Mouse (Mus musculus) induced T-regulatory cell, adult 2 months (primary cell): ENCODE measurements around the gene Cdk14.
A peak's percentile ranks its signal among the peaks of the same experiment; 100 is the strongest.

Experiments
- DNase-seq: peaks from one replicate; pipeline ENCODE4 v3.0.0-alpha.2; 2012; ENCODE audit warnings: low read depth

Cdk14 gene

DNA sequence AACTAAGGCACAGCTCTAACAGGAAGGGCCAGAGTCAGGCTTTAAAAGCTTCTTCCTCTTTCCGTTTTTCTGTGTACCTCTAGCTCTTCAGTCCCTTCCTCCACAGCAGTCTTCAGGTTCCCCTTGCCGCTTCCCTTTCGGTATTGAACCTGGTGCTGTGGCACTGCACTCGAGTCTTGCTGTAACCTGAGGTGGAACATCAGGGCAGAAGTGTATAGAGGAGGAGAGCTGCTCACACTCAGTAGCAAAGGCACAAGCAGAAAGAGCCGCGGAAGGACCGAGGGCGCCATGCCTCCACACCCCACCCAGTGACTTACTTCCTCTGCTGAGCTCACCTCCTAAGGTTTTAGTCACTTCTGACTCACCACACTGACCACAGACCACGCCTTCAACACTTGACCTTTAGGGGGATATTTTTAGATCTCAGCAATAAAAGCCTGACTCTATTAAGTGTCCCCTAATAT is at the start of gene Cdk14:
Gene Cdk14 (minus strand): TSS at position 321 of the 464 bp plus-strand sequence.
- DNase-seq: peak; percentile 53

DNA sequence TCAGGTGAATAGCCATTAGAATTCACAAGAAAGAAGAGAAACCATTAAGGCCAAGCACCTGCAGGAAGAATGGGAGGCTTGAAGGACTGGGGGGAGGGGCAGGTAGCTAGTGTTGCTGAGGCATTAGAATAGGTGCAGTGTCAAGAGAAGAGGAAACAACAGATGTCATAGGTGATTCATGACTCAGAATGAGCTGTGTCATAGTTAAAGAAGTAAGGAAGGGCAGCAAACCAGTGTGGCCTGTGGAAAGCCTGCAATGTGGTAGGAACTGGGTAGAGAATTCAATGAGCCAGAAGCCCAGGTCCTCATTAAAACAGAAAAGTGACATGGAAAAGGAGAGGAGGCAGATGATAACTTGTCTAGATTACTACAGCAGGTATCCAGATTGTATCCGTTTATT is 45.1 kb upstream of the Cdk14 start:
- no peak for DNase-seq

DNA sequence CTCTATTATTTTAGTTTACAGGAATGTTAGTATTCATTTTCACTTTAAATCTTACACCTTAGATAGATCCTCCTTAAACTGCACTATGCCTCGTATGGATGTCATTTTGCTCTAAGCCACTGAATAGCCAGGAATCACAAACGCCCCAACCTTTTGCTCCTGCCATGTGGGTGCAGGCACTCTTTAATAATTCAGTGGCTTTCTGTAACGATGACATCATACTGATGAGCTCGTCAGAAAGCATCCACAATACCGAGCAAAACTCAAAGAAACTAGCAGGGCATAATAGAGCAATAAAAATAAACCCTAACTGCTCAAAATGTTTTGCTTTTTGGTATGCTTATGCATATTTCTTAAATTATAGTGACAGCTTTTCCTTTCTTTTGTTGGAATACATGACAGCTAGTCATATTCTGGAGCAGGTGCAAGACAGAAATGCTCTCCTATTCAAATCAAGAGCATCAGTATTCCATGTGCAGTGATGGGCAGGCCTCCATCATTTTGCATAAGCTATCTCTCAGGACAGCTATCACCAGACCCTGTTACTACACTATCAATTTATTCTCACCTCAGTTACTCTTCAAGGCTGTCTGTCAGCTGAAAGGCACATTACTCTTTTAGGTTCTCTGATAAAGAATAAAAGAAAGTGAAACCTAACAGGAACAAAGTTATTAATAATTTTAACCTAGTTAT is 11.8 kb upstream of the Cdk14 start:
- DNase-seq: no peak

DNA sequence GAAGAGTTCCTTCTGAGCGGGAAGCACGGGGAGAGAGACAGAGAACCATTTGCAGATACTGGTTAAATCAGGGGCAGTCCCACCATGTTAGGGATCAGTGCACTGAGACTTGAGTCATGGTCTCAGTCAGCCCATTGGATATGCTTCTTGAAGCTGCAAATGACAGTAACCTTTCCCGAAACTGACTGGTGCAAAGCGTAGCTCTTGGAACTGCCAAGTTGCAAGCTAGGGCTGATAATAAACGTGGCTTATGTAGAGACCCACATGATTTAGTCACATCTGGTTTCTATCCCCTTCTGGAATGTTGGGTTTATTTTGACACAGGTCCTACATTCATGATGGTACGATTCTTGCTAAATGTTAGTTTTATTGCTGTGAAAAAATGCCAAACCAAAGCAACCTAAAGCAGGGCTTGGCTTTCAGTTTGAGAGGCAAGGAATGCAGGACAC is 3.6 kb upstream of the Cdk14 start:
- no peak for DNase-seq

DNA sequence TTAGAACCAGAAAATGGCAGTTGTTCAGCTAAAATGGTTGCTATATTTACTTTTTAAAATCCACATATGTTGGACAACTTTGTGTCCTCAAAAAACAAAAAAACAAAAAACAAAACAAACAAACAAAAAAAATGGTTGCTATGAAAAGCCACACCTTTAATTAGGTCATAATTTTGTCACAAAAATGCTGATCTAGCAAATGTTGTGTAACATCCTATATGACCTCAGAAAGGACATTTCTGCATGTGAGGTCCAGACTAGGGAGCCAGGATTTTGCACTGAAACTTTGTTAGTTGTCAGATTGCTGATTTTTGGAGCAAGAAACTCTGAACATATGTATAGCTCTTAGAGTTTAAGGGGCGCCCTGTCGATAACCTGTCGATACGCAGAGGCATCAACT is 3.0 kb upstream of the Cdk14 start:
- no peak for DNase-seq

DNA sequence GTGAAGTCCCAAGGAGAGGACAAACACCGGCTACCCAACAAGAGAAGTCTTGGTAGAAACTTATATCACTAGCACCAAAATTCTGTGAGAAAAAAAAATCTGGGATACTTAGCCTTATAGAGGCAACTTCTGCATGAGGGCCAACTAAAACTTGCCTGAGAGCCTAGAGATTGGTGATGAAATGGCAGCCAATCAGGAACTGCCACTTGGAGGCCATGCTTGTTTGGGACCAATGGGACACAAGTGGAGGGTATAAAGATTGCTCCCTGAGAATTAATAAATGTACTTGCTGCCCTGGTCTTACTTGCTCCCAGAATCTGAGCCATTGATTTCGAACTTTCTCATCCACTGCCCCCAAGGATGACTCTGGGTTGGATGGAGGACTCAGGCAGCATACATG is 1.3 kb upstream of the Cdk14 start:
- no peak for DNase-seq

DNA sequence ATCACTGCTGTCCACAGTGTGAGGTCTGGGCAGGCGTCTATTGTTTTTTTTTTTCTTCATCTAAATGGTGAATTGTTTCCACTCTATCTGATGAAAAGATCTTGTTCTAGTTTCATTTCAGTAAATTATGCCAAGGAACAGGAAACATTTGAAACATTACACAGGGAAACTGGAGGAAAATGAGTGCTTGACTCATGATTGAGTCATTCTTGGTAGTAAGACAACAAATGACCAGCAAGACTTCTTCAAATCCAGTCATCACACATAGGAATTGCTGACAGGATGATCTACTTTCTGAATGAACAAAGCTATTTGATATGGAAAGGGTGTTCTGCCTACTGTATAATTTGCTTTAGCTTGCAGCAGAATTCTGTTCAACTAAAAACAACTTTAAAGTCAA is 859 bp downstream of the Cdk14 start:
- peak; percentile 7 for DNase-seq

DNA sequence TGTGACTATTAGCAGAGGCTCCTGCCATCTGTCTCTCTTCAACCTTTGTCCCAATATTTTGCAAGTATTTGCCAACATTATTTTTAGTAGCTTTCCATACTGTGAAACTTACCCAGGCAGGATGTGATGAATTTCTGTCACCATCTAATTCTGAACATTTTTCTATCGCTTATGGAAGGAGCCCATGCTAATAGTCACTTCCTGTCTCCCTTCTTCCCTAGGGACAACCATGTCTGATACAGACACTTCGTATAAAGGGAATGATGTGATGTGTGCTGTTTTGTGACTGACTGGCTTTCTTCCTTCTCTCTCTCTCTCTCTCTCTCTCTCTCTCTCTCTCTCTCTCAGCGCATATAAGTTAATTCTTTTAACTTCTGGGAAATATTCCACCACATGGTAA is 5.3 kb downstream of the Cdk14 start:
- no peak for DNase-seq

DNA sequence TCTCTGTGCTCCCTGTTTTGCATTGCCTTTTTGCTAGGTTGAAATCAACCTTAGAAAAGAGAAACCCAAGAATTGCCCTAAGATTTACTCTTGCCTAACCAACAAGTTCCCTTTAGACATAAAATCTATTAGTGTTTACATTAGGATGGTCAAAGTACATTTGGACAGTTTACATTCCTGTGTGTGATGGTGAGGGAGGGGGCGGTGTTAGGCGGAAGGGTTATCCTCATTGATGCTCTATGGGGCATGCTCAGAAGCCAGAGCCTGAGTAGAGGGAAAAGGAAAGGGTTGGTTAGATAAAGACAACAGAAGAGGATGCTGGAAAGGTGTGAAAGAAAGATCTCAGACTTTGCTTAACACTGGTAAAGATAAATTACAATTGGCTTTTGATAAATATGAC is 8.2 kb downstream of the Cdk14 start:
- DNase-seq: no peak

DNA sequence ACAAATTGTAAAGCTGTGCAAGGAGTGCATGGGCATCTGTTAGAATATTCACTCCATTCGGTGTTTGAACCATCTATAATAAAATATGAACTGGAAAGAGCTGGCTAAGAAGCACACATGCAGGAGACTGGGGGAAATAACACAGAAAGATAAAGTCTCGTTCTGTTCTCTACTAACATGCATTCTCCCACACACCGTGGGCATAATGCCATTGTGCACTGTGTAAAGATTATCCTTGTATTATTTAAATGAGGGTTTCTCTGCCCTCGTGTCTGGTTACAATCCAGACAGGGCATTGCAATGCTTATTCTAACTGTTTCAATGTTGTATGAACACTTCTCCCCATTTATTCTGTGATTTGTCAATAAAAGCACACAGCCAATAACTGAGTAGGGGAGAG is 18.1 kb downstream of the Cdk14 start:
- no peak for DNase-seq

DNA sequence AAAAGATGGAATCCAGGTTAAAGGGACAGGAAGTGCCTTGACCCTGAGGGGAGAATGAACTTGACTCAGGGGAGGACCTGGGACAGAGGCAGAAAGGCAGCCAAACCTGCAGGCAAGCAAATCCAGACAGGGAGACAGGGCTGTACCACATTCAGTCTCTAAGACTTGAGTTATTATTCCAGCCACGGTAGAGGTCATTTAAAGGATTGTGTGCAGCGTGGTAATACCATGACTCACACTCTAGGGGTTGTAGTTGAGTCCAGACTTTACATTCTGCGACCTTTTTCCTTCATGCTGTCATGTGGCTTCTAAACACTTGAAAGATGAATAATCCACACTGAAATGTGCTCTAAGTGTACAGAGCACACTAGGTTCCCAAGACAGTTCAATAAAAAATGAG is 27.3 kb downstream of the Cdk14 start:
- DNase-seq: no peak

DNA sequence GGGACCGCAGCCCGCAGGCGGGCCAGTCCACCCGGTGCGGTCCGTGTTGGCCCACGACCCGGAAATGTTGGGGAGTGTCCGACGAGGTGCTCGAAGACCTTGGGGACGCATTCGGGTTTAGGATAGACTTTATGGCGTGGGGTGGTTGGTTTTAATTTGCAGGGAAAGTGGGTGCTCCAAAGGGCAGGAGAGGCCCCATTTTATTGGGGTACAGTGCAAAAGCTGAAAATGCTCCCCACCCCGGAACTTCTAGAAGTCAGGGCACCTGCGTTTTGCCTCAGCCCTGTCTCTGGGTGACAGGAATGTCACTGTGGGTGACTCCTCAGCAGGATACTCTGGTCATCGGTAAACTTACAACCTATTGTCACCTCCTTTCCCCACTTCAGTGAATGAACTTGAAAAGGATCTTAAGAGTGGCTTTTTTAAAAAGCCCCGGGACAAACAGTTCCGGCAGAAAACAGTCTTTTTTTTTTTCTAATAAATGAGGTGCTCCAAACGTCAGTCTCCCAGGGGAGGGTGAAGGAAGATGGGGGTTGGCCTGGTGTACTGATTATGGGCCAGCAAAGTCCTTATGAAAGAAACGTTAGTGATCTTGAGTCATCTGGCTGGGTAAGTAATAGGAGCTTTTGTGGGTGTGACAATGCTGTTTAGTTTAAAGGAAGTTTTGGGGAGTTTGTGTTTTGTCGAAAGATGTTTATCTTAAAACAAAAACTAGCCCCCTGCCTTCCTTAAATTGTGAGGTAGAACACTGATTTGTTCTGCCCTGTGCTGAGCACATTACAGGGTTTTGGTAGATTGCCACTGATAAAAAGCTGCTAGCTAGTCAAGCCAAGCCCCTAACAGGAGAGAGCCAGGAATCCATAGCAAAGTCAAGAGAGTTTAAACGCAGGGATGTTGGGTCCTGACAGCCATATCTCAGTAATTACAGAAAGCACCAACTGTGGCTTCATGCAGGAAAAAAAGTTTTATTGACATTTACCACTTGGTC is 39.1 kb downstream of the Cdk14 start:
- no peak for DNase-seq

DNA sequence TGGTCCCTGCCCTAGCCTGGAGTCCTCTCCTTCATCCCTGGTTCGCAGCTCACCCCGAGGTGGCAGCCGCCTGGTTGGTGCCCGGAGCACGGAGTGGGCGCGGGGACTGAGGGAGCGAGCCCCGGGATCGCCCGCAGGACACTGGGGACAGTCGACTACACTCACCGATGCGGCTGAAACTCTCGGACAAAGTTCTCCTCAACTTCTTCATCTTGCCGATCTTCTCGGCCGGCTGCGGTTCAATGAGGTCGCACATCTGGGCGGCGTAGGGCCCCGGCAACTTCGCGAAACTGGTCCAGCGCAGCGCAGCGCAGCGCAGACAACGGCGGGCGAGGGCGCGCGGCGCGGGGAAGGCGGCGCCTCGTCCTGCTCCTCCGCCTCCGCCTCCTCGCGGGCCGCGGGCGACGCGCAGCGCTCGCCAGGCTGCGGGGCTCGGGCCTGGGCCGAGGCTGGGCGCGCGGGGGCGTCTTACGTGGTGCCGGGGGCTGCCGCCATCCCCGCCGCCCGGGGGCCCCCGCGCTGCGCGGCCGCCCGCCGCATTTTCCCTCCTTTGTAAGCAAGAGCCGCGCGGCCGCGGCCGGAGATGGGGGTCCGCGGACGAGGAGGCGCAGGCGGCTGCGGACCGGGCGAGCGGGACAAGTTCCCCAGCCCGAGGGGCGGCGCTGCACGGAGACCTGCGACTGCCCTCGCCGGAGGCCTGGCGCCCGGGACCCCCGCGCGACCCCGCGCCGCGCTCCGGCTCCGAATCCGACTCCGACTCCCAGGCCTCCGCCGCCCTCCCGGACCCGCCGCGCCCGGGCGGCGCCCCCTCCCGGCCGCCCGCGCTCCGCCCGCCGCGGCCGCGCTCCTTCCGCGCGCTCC is 40.0 kb downstream of the Cdk14 start:
- no peak for DNase-seq

DNA sequence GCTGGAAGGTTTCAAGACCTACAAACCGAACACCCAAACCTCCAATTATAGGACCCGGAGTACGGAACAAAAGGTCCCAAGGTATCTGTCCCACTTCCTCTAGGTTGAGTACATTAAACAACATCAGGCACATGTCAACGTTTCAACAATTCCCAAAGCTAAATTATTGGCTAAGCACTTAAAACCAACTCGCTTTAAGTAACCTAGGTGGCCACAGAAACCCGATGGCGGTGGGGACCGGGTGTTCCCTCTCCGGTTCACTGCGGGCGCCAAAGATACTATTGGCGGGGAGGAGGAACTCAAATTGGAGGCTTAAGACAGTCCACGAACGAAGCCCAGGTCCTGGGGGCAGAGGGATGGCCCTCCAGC is 40.6 kb downstream of the Cdk14 start:
- no peak for DNase-seq

DNA sequence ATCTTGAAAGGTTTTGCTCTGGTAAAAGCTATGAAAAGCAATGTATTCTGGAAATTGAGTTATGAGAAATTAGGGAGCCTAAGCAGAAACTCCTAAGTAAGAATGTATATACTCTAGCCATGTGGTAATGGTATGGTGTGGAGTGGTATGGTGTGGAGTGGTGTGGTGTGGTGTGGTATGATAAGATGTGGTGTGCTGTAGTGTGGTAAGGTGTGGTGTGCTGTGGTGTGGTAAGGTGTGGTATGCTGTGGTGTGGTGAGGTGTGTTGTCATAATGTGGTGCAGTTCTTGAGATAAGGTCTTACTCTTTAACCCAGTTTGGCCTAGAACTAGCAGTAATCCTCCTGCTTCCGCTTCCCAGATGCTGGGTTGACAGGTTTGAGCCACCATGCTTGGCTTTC is 45.7 kb downstream of the Cdk14 start:
- DNase-seq: no peak

DNA sequence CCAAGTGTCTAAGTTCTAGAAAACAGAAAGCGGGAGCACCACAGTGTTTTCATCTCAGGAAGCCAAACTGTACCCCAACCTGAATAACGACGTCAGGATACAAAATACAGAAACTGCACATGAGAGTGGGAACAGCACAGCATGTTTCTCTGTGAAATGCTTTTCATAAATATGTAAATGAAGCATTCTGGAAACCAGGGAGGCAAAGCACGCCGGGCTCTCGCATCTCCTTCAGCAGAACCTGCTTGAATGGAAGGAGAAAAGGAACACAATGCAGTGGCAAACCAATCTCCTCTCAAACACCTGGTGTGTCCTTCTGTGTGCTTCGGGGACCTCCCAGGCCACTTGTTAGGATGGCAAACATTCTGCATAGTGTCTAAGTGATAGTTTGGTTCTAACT is 46.6 kb downstream of the Cdk14 start:
- no peak for DNase-seq

DNA sequence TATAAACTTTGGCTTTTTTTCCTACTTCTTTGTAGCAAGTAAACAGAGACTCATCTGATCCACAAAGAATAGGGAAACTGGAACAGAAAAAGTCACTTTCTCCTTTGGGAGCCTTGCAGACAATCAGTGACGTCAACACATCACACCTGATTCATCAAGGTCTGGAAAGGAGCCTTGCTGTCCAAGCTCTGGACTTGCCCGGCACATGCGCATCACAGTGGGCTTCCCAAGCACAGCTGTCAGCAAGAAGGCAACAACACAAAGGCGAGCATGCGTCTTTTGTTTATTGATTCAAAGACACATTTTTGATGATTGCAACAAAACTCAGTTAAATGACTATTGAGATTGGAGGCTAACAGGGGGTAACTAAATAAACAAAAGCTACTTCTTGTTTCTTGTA is 47.2 kb downstream of the Cdk14 start:
- no peak for DNase-seq

DNA sequence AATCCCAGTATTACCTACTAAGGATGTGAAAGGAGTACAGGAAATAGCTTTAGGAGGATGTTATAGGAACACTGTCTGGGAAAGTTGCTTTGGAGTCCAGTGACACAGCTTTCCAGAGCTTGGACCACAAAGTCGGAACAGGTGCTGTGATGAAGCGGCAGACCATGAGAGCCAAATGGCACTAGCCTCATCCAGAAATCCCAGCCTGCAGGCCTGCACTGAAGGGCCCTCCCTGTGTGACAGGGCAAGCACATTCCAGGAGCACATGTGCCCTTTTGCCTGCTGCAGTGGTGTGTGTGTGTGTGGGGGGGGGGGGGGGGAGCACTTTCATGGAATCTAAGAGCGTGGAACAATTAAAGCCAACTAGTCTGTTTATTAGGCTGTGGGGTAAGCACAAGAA is 47.8 kb downstream of the Cdk14 start:
- no peak for DNase-seq

DNA sequence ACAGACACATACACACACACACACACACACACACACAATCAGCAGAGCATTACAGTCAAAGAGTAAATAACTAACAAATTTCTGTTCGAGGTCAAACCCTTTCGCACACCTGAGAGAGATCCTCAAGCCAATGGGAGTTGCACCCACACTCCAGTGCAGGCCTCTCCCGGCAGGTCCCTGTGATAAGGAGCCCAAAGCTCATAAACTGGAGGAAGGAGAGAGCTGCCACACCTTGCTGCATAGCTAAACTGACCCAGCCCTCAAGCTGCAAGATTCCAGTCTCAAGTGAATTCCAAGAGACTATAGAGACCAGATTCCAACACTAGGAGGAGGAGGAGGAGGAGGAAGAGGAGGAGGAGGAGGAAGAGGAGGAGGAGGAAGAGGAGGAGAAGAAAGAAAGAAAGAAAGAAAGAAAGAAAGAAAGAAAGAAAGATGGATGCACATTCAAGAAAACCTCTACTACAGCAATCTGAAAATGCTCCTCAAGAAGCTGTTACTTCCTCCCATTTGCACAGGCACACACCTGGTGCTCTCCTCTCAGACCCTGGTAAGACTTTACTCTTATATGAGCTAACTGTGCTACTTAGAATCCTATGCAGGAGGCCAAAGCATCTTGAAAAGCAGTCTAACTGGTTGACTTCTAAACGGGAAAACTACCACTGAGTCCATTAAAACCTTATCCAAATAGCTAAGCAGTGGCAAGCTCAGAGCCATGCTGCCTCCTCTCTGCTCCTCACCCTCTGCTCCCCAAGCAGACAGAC is 49.6 kb downstream of the Cdk14 start:
- DNase-seq: no peak

DNA sequence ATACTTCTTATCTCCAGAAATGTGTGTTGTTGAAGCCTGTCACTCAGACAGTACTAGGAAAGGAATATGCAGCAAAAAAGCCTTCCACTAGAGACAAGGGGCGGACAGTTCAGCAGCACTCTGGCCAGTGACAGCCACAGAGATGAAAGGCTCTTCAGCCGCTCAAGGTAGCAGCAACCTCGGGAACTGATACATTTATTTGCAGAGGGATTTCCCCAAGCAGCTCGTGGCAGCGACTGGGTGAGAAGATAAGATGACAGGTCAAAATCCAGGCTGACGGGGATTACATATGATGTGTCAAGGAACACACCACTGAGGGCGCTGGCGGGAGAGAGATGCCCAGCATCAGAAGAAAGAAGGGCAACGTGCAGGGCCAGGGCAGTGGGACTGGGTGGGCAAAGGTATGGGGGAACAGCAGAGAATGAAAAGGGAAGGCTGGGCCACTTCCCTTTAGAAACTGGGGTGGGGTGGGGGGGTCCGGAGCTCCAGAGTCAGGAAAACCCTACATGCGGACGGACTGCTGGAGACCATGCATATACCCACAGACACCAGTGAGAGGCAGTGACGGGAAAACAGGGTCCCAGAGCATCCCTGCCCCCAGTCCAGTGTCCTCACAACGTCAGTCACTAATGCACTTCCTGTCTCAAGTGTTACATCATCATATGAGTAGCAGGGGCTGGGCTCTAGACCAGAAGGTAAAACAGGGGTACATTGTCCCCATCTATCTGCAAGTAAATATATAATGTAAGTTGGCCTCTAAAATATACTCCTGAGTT is 51.5 kb downstream of the Cdk14 start:
- DNase-seq: no peak

DNA sequence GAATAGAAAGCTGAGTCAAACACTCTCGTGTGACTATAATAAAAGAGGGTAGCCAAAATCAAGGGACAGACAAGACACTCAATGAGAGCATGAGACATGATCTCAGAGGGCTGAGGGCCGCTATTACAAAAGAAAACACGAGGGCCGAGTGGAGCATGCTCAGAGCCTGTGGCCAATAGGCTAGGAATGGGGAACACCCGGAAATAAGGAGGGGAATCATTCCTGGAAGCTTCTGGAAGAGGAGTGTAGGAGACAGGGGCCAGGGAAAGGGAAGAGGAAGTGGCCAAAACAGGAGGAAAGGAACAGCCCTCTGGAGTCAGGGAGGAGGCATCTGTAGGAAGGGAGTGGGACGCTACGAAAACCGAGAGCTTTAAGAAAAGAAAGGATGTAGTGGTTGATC is 52.6 kb downstream of the Cdk14 start:
- DNase-seq: no peak
